Mouse (Mus musculus): ENCODE results near the gene Cpa1. TPM values are rescaled to one million over a fixed set of nuclear protein-coding genes. Genes with fewer than 3 reads are reported as not detected.

Cpa1 gene
- total RNA-seq, 2 experiments from 2014 or later = 1.0 to 2.4 TPM

- DNase-seq = peak; percentile 25 to 45
- intact Hi-C loops (cut with DNase I) = no loop called here
These were observed 18.4 kb upstream of the Cpa1 start for GRCm38 (mm10) chr6:30620591-30620990.

GRCm38 (mm10) chr6:30620994-30621393, 18.0 kb upstream of the Cpa1 start:
- intact Hi-C loops (cut with DNase I) = no loop called here
- DNase-seq = peak in 1 of 2 experiments; percentile 33

GRCm38 (mm10) chr6:30621986-30622389, 17.0 kb upstream of the Cpa1 start:
- no peak for DNase-seq
- intact Hi-C loops (cut with DNase I) = no loop called here

- no peak for DNase-seq
- intact Hi-C loops (cut with DNase I) = no loop called here
These were observed 14.3 kb upstream of the Cpa1 start for GRCm38 (mm10) chr6:30624763-30625162.

- DNase-seq = no peak
- intact Hi-C loops (cut with DNase I) = no loop called here
These were observed 10.9 kb upstream of the Cpa1 start for GRCm38 (mm10) chr6:30628152-30628551.

GRCm38 (mm10) chr6:30629989-30630388, 9.0 kb upstream of the Cpa1 start:
- intact Hi-C loops (cut with DNase I) = no loop called here
- DNase-seq = no peak

GRCm38 (mm10) chr6:30635361-30635862, 3.6 kb upstream of the Cpa1 start:
- no peak for DNase-seq
- intact Hi-C loops (cut with DNase I) = no loop called here

GRCm38 (mm10) chr6:30636186-30636842, 2.7 kb upstream of the Cpa1 start:
- intact Hi-C loops (cut with DNase I) = no loop called here

GRCm38 (mm10) chr6:30643694-30644460, 4.9 kb downstream of the Cpa1 start:
- DNase-seq = no peak
- intact Hi-C loops (cut with DNase I) = no loop called here

More at GRCm38 (mm10) chr6:30636186-30636842, 2.7 kb upstream of the Cpa1 start:
- DNase-seq = no peak

GRCm38 (mm10) chr6:30644462-30644861, 5.4 kb downstream of the Cpa1 start:
- DNase-seq = no peak
- intact Hi-C loops (cut with DNase I) = no loop called here

GRCm38 (mm10) chr6:30645379-30645778, 6.4 kb downstream of the Cpa1 start:
- DNase-seq = no peak
- intact Hi-C loops (cut with DNase I) = no loop called here

GRCm38 (mm10) chr6:30649651-30650296, 10.8 kb downstream of the Cpa1 start:
- intact Hi-C loops (cut with DNase I) = no loop called here
- DNase-seq = peak in 1 of 2 experiments; percentile 42

- intact Hi-C loops (cut with DNase I) = no loop called here
- DNase-seq = no peak
These were observed 13.6 kb downstream of the Cpa1 start for GRCm38 (mm10) chr6:30652425-30653188.

GRCm38 (mm10) chr6:30653518-30653917, 14.5 kb downstream of the Cpa1 start:
- intact Hi-C loops (cut with DNase I) = no loop called here

GRCm38 (mm10) chr6:30654402-30654859, 15.4 kb downstream of the Cpa1 start:
- no peak for DNase-seq
- intact Hi-C loops (cut with DNase I) = no loop called here

More at GRCm38 (mm10) chr6:30653518-30653917, 14.5 kb downstream of the Cpa1 start:
- no peak for DNase-seq

- intact Hi-C loops (cut with DNase I) = no loop called here
- no peak for DNase-seq
These were observed 15.9 kb downstream of the Cpa1 start for GRCm38 (mm10) chr6:30654932-30655331.

GRCm38 (mm10) chr6:30657279-30657678, 18.3 kb downstream of the Cpa1 start:
- no peak for DNase-seq
- intact Hi-C loops (cut with DNase I) = no loop called here

- intact Hi-C loops (cut with DNase I) = no loop called here
- DNase-seq = no peak
These were observed 19.6 kb downstream of the Cpa1 start for GRCm38 (mm10) chr6:30658619-30659018.

GRCm38 (mm10) chr6:30664776-30665175, 25.8 kb downstream of the Cpa1 start:
- DNase-seq = no peak
- intact Hi-C loops (cut with DNase I) = no loop called here

GRCm38 (mm10) chr6:30665296-30665695, 26.3 kb downstream of the Cpa1 start:
- intact Hi-C loops (cut with DNase I) = no loop called here
- no peak for DNase-seq
